Mouse (Mus musculus) frontal cortex, postnatal 25 days (tissue): ENCODE measurements around the gene Plod3.
"Not testable (repeated sequence)": the region's sequence is repeated elsewhere in the genome, so short reads cannot be mapped to it uniquely, and the experiment has no call there.

Source experiments
- DNase-seq, 2 experiments: peaks; one replicate each; pipeline ENCODE4 v3.0.0; 2022; ENCODE audit warnings: low spot score in 2 of 2

The Plod3 gene

GRCm38 (mm10) chr5:136986695-136987137 lies at the start of gene Plod3:
Plod3 (plus strand) TSS chr5:136987019.
- peak; percentile 84 to 90 for DNase-seq

GRCm38 (mm10) chr5:136937621-136938020 lies 49.2 kb upstream of the Plod3 start:
- DNase-seq: no peak

DNA sequence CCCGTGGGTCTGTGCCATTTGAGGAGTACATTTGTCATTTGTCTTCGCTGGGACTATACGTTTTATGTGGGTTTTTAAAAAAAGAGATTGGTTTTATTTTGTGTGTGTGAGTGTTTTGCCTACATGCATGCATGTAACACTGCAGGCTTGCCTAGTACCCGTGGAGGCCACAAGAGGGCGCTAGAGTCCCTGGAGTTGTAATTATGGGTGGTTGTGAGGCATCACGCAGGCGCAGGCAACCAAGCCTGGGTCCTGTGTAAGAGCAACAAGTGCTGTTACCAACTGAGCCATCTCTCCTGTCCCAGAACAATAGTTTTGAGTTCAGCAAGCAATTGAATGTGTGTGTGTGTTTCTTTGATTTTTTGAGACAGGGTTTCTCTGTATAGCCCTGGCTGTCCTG lies 47.5 kb upstream of the Plod3 start:
- no peak for DNase-seq

DNA sequence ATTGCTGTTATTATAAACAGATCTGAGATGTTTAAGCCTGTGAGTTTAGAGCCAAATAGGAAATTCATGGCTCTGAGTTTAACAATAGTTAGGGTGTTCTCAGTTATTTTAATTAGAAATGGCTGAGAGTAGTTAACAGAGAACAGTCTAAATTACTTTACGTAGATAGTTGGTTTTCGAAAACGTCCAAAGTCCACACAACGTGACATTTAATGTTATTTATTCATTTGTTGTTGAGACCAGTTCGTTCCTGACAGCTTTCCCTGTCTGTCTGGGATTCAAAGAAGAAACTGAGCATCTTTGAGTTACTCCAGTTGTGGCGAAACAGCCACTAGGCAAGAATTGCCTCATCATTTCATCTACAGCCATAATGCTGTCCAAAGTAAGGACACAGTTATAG lies 46.8 kb upstream of the Plod3 start:
- not testable (repeated sequence) for DNase-seq

GRCm38 (mm10) chr5:136940845-136941560 lies 45.8 kb upstream of the Plod3 start:
- no peak for DNase-seq

GRCm38 (mm10) chr5:136942781-136943180 lies 44.0 kb upstream of the Plod3 start:
- no peak for DNase-seq

- DNase-seq: no peak
Observed at GRCm38 (mm10) chr5:136943382-136943781, 43.4 kb upstream of the Plod3 start.

DNA sequence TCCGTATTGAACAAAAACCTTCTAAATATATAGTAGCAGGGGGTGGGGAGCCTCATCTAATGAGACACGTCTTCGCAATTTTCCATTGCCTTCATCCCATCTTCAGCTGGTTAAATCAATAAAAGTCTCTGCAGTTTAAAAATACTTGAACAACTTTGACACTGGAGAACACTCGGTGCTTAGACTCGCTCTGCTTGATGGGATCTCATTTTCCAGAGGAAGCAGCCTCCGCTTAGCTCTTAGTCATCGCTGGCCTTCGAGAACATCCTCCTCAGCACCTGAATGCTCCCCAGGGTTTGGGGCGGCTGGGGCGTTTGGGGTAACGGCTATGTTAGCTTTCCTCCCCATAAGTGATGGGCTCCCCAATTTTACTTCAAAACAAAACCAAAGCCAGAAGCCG lies 41.7 kb upstream of the Plod3 start:
- no peak for DNase-seq

DNA sequence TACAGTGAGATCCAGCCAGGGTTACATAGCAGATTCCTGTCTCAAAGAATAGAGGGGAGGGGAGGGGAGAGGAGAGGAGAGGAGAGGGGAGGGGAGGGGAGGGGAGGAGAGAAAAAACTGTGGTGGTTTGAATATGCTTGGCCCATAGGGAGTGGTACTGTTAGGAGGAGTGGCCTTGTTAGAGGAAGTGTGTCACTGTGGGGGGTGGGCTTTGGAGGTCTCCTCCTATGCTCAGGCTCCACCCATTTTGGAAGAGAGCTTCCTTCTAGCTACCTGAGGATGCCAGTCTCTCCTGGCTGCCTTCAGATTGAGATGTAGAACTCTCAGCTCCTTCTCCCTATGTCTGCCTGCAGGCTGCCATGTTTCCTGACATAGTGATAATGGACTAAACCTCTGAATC lies 38.9 kb upstream of the Plod3 start:
- DNase-seq: no peak

DNA sequence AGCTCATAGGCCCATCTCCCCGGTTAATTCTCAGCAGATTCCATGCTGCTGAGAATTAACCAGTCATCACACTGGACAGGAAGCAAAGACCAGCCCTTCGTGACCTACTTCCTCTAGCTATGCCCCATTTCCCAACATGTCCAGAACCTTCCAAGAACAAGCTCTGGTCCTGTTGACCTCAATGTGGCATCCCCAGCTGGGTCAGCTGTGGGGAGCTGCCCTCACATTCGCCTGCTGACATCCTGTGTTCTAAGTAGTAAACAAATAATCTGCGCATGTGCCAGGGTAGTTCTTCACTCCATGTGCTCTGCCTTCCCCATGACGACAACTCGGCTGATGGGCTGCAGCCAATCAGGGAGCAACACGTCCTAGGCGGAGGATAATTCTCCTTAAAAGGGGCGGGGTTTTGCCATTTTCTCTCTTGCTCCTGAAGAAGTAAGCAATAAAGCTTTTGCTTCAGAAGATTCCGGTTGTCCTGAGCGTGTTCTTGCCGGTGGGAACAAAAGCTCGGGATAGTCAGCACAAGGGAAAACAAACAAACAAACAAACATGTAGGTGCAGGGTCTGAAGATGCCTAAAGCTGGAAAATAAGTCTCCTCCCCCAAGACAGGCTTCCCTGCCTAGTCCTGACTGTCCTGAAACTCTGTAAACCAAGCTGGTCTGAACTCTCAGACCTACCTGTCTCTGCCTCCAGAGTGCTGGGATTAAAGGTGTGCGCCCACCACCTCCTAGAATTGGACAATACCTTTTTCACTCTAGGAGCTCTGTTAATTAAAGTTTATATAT lies 37.1 kb upstream of the Plod3 start:
- DNase-seq: not testable (repeated sequence)

DNA sequence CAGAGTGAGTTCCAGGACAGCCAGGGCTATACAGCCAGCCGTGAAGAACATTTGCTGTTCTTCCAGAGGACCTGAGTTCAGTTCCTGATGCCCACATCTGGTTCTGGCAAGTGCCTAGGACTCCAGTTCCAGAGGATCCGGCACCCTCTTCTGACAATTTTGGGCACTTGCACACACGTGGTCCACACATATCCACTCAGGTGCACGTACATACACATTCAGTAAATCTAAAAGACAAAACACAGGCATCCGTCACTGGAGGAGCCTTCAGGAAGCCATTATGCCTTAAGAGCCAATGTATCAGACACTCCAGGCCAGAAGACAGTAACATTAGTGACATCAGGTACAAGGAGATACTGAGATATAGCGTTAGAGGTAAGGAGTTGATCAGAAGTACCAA lies 36.3 kb upstream of the Plod3 start:
- no peak for DNase-seq

- no peak for DNase-seq
Observed at GRCm38 (mm10) chr5:136952153-136952552, 34.7 kb upstream of the Plod3 start.

DNA sequence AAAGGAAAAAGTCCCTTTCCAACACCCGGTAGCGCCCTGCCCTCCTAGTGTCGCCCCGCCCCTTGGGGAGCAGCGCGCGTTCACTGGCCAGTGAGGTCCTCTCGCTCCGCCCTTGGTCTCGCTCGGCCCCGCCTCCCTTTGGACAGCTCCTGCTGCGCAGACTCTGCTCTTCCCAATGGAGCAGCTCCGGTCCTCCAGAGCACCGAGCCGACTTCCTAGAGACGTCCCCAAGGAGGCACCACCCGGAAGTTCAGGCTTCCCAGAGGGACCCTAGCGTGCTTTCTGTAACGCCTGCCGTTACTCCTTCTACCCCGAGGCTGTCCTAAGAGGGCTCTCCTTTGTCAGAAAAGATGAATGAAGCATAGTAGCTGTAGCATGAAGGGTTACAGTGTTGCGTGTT lies 33.8 kb upstream of the Plod3 start, which contains the start of gene Fis1:
Gene Fis1, plus strand, starts transcription at position 261 of the 400 bp plus-strand sequence.
- DNase-seq: peak; percentile 86 to 88

GRCm38 (mm10) chr5:136953440-136953951 lies 33.3 kb upstream of the Plod3 start:
- DNase-seq: no peak

DNA sequence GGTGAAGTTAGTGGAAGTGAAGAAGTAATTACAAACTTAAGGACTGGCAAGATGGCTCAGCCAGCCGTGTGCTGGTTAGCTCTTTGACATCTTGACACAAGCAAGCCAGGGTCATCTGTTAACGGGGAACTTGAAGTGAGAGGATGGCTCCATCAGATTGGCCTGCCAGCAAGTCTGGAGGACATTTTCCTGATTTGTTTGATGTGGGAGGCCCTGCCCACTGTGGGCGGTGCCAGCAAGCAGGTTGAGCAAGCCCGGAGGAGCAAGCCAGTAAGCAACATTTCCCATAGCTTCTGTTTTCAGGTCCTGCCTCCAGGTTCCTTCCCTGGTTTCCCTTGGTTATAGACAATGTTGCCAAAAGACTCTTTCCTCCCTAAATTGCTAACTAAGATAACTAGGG lies 31.2 kb upstream of the Plod3 start:
- DNase-seq: no peak

- DNase-seq: no peak
Observed at GRCm38 (mm10) chr5:136957250-136957649, 29.6 kb upstream of the Plod3 start.

DNA sequence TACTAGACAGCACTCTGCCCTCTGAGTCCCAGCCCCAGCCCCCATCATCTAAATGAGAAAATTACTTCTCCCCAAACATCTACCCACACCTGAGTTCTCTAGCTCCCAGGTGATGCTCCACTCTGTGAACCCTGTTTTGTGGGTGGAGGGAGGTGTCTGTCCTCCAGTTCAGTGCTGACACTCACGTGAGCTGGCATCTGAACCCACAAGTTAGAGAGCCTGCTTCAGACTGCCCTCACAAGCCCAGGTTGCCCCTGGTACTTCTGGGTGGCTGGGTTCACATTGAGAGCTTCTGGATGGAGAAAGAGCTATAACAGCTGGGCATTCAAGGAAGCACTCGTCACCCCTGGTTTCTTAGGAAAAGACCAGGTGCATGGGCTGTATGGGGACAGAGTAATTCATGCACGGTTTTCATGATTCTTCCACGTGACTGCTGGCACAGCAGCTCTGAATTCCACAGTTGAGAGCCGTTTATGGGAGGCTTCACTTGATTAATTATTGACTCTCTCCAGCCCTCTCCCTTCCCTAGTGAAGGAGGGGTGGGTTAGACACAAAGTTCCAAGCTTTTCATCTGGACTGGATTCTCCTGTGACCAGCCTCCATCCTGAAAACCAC lies 27.7 kb upstream of the Plod3 start:
- DNase-seq: no peak

GRCm38 (mm10) chr5:136960053-136960452 lies 26.8 kb upstream of the Plod3 start:
- DNase-seq: no peak

GRCm38 (mm10) chr5:136961334-136961982 lies 25.4 kb upstream of the Plod3 start:
- DNase-seq: no peak

- DNase-seq: peak; percentile 83 to 85
Observed at GRCm38 (mm10) chr5:136961983-136962461, 24.8 kb upstream of the Plod3 start.

GRCm38 (mm10) chr5:136962501-136962900 lies 24.3 kb upstream of the Plod3 start:
- DNase-seq: peak; percentile 71 to 74
